Mouse (Mus musculus): ENCODE data around the gene Fam32a.

DNA sequence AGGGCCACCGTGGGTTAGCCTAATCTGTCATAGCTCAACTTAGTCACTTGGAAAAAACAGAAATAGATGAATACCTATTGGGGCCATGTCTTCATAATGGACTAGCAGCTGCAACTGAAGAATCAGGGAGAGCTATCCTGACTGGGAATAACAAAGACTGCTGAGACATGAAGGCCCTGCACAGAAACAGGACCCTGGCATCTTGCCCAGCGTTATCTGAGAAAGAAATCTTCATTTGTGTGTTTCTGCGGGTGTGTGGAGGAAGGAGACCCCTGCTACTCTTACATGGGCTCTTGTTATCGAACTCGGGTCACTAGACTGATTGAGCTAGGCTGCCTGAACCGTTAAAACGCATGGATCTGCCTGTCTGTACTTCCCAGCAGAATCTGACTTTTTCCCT is 21.4 kb downstream of the Fam32a start:
- TF ChIP-seq CTCF (IDR thresholded peaks at IDR 0.05; ENCODE audit: low read depth) (no peak), EP300 (optimal IDR thresholded peaks at IDR 0.05) (no peak)

Measured in stomach, postnatal 0 days (tissue).